Mouse (Mus musculus) midbrain, embryonic 10.5 days (tissue): ENCODE measurements around the gene Tbc1d10c. TPM values are rescaled to one million over a fixed set of nuclear protein-coding genes. Genes with fewer than 3 reads are reported as not detected.
"Not testable (repeated sequence)": the region's sequence is repeated elsewhere in the genome, so short reads cannot be mapped to it uniquely, and the experiment has no call there.

ENCODE experiments used
- DNase-seq: peaks from one replicate; pipeline ENCODE4 v3.0.0-alpha.2; 2017; ENCODE audit warnings: low spot score
- H3K27ac ChIP-seq: fragments of 300-500 bp; sonication (generic); replicated peaks from 2 replicates; pipeline ENCODE4 v1.5.1; 2016; ENCODE audit warnings: mild to moderate bottlenecking
- H3K27me3 ChIP-seq: fragments of 300-500 bp; sonication (generic); 2 replicates; pipeline ENCODE4 v1.6.1; 2016; ENCODE audit warnings: low read depth, mild to moderate bottlenecking; ENCODE audit not compliant: poor library complexity, severe bottlenecking
- H3K36me3 ChIP-seq: fragments of 300-500 bp; sonication (generic); 2 replicates; pipeline ENCODE4 v1.6.1; 2016; ENCODE audit warnings: mild to moderate bottlenecking, moderate library complexity
- H3K4me1 ChIP-seq: fragments of 300-500 bp; sonication (generic); 2 replicates; pipeline ENCODE4 v1.6.1; 2016
- H3K4me3 ChIP-seq: fragments of 300-500 bp; sonication (generic); 2 replicates; pipeline ENCODE4 v1.5.1; 2016; ENCODE audit warnings: mild to moderate bottlenecking, moderate library complexity
- H3K9me3 ChIP-seq: fragments of 300-500 bp; sonication (generic); replicated peaks from 2 replicates; pipeline ENCODE4 v1.6.1; 2016; ENCODE audit warnings: mild to moderate bottlenecking
- WGBS: fragments of 180-500 bp; shearing (Covaris S2); methylation state at CpG from one replicate; pipeline ENCODE4 v1.1.7; 2016; 5-methylcytosine and 5-hydroxymethylcytosine counted together
- microRNA-seq: library from miRNA; unstranded; fragments of <30 nt; microRNA quantifications from one replicate; pipeline ENCODE4, GENCODE M21; 2017
- polyA plus RNA-seq: library from polyadenylated mRNA; unstranded; fragments of >200 nt; fragmentation: Nextera tagmentation; extraction: Ambion mirVana; gene quantifications from 2 replicates; pipeline ENCODE4 v1.2.1, GENCODE M21; 2016

Gene Tbc1d10c
- polyA plus RNA-seq, 1 experiment from 2014 or later, result 0.85 TPM

DNA sequence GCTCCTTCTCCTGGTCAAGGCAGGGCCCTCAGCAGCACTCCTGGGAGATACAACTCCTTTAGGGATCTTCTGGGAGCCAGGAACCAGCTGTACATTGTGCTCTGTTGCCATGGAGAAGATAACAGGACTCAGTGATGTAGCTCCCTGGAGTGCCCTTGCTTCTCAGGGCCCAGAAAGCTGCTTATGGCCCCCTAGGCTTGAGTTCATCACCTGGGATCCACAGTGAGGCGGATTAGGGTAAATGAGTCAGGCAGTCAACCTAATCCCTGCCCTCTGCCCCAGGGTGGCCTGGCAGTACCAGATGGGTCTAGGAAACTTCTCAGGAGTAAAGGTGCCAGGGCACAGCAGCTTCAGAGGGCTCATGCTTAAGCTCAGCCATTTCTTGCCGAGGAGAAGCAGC lies 51.6 kb downstream of the Tbc1d10c start, which contains the start of gene Gpr152:
TSS of gene Gpr152 (plus strand) at position 342 of the 400 bp plus-strand sequence.
- peaks cover 23% of the 10 kb centered on the region for H3K4me1 ChIP-seq
- no peaks in the 10 kb centered on the region for H3K36me3 ChIP-seq
- peak within 1 kb of the TSS; percentile 65 for H3K27ac ChIP-seq
- H3K4me3 ChIP-seq, result no peak within 1 kb of the TSS
- no peaks in the 10 kb centered on the region for H3K27me3 ChIP-seq
- DNase-seq, result no peak
- WGBS, result 65% methylated on average over 2 of the region's 2 CpGs
- H3K9me3 ChIP-seq, result no peaks in the 10 kb centered on the region

DNA sequence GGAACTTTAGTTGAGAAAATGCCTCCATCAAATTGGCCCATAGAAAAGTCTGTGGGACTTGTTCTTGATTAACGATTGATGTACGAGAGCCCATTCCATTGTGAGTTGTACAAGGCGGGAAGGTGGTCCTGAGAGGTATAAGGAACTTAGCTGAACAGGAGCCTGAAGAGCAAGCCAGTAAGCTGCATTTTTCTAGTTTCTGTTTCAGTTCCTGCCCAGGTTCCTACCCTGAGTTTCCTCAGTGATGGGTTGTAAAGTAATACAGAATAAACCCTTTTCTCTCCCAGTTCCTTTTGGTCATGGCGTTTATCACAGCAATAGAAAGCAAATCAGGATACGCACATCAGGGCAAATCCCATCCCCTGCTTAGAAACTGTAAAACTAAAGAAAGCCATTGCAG lies 53.2 kb downstream of the Tbc1d10c start:
- Histone ChIP-seq H3K36me3 (peaks cover 7% of the 10 kb centered on the region), H3K4me1 (peaks cover 22% of the 10 kb centered on the region), H3K27me3 (no peaks in the 10 kb centered on the region), H3K4me3 (no peak overlapping the region), H3K27ac (no peak overlapping the region), H3K9me3 (no peaks in the 10 kb centered on the region)
- 93% methylated on average over 5 of the region's 5 CpGs for WGBS
- DNase-seq, result no peak

DNA sequence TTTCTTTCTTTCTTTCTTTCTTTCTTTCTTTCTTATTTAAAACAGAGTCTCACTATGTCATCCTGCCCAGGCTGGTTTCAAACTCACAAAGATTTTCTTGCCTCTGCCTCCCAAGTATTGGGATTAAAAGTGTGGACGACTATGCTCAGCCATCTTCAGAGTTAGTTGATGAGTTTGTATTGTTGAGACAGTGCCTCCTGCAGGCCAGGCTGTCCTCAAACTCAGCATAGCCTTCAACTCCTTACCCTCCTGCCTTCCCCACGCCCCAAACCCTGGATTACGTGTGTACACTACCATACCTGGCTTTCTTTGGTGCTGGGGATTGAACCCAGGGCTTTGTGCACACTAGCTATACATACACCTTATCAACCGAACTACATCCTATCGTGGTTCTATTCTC lies 54.6 kb downstream of the Tbc1d10c start:
- no peak overlapping the region for H3K27ac ChIP-seq
- H3K36me3 ChIP-seq, result peaks cover 22% of the 10 kb centered on the region
- no peak for DNase-seq
- no peak overlapping the region for H3K4me3 ChIP-seq
- H3K4me1 ChIP-seq, result peaks cover 20% of the 10 kb centered on the region
- WGBS, result 77% methylated on average over 5 of the region's 5 CpGs
- H3K9me3 ChIP-seq, result no peaks in the 10 kb centered on the region
- H3K27me3 ChIP-seq, result no peaks in the 10 kb centered on the region

DNA sequence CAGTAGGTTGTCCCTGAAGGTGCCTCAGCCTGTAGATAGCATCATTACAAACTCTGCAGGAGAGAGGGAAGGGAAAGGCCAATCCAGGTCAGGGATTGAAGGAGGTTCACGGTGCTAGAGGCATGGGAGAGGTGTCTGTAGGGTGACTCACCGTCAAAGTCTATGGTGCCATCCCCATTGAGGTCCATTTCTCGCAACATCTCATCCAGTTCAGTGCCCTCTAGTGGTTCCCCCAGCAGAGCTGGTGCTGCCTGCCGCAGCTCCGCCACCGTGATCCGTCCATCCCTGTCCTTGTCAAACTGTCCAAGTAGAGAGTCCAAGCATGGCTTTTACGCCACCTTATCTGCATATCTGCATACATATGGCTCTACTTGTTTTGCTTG lies 55.1 kb downstream of the Tbc1d10c start:
- Histone ChIP-seq H3K4me1 (peaks cover 20% of the 10 kb centered on the region), H3K36me3 (peaks cover 27% of the 10 kb centered on the region)
- H3K9me3 ChIP-seq, H3K4me3 ChIP-seq, DNase-seq, H3K27ac ChIP-seq, H3K27me3 ChIP-seq: not testable (repeated sequence)
- 36% methylated on average over 8 of the region's 8 CpGs for WGBS

DNA sequence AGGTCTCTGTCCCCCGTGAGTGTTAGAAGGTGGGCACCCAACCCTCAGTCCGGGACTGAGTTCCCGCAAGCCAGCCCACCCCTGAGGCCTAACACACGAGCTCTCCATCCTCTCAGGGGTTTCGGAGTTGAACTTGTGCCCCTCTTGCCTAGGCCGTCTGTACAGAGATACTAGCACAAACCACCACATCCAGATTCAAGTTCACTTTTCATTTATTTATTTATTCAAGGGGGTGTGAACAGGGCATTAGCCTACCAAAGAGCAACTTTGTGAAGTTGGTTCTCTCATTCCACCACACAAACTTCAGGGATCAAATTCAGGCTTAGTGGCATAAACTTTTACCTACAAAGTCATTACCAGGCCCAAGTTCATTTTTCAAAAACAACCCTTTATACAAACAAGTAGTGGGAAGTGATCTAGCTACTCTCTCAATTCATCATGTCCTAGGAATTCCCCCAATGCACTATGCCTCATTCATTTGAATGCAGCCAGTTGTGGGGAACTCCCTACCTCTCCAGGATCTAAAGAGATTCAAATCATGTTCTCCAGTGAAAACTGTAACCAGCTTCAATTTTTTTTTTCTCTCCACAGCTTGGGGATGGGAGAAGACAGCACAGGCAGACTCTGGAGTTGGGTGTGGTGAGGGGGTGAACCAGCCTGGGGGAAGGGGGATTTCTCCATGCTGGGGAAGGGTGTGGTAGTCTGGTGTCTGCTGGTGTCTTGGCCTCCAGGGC lies 55.7 kb downstream of the Tbc1d10c start:
- WGBS, result 76% methylated on average over 6 of the region's 6 CpGs

DNA sequence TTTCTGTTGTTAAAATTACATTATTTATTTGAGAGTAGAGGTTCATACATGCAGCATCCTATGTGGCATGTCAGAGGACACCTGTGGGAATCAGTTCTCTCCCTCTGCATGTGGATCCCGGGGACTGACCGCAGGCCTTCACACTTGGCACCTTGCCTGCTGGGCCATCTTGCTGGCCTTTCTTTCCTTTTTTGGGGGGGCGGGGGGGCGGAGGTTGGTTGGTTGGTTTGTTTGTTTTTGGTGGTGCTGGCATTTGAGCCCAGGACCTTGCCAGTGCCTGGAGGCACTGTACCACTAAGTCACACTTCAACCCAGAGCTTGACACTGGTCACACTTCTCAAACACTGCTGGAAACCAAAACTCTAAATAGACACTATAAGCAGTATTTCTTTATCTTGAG lies 56.7 kb downstream of the Tbc1d10c start:
- DNase-seq, result no peak
- WGBS, result 98% methylated on average over 4 of the region's 4 CpGs
- Histone ChIP-seq H3K36me3 (peaks cover 41% of the 10 kb centered on the region), H3K4me3 (no peak overlapping the region), H3K27me3 (no peaks in the 10 kb centered on the region), H3K9me3 (no peaks in the 10 kb centered on the region), H3K27ac (no peak overlapping the region), H3K4me1 (peaks cover 9% of the 10 kb centered on the region)

More for the DNA sequence above, 55.7 kb downstream of the Tbc1d10c start:
- H3K4me3 ChIP-seq, H3K27ac ChIP-seq, H3K9me3 ChIP-seq, DNase-seq, H3K27me3 ChIP-seq: not testable (repeated sequence)
- Histone ChIP-seq H3K36me3 (peaks cover 30% of the 10 kb centered on the region), H3K4me1 (peaks cover 19% of the 10 kb centered on the region)

Small RNA genes lying within 50 kb of the gene (microRNA-seq; reads per million reads assigned to microRNA genes)
- not detected for gene Gm26115

Other genes with a start within 250 kb of the Tbc1d10c start
- not detected in 2 replicates for gene Aldh3b3, start 232.6 kb downstream of the Tbc1d10c start, polyA plus RNA-seq
- gene Aldh3b2, start 219.0 kb downstream of the Tbc1d10c start, polyA plus RNA-seq, result 0.21 and 0.35 TPM in 2 replicates
- 1.1 and 2.0 TPM in 2 replicates for gene Acy3, start 204.7 kb downstream of the Tbc1d10c start, polyA plus RNA-seq
- not detected in 2 replicates for gene Tbx10, start 198.5 kb downstream of the Tbc1d10c start, polyA plus RNA-seq
- 20.2 and 21.5 TPM in 2 replicates for gene Nudt8, start 190.7 kb downstream of the Tbc1d10c start, polyA plus RNA-seq
- gene Gm49405, start 190.7 kb downstream of the Tbc1d10c start, polyA plus RNA-seq, result 2.4 and 2.8 TPM in 2 replicates
- 2.2 and 3.5 TPM in 2 replicates for gene Doc2g, start 188.0 kb downstream of the Tbc1d10c start, polyA plus RNA-seq
- 188 and 207 TPM in 2 replicates for gene Ndufv1, start 178.5 kb downstream of the Tbc1d10c start, polyA plus RNA-seq
- gene Gstp1, start 153.3 kb downstream of the Tbc1d10c start, polyA plus RNA-seq, result 400 and 417 TPM in 2 replicates
- gene Gstp2, start 145.3 kb downstream of the Tbc1d10c start, polyA plus RNA-seq, result 1.0 and 2.8 TPM in 2 replicates
- 0.23 TPM in 1 of 2 replicates, not detected in the other for gene Gstp3, start 131.7 kb downstream of the Tbc1d10c start, polyA plus RNA-seq
- gene Cabp2, start 109.7 kb downstream of the Tbc1d10c start, polyA plus RNA-seq, result not detected in 2 replicates
- gene Cdk2ap2, start 94.1 kb downstream of the Tbc1d10c start, polyA plus RNA-seq, result 76.2 and 82.5 TPM in 2 replicates
- gene Pitpnm1, start 91.3 kb downstream of the Tbc1d10c start, polyA plus RNA-seq, result 12.8 and 15.1 TPM in 2 replicates
- gene Aip, start 65.4 kb downstream of the Tbc1d10c start, polyA plus RNA-seq, result 60.6 and 61.7 TPM in 2 replicates
- not detected in 2 replicates for gene Gpr152, start 51.5 kb downstream of the Tbc1d10c start, polyA plus RNA-seq
- gene Cabp4, start 47.3 kb downstream of the Tbc1d10c start, polyA plus RNA-seq, result not detected in 2 replicates
- gene Coro1b, start 42.7 kb downstream of the Tbc1d10c start, polyA plus RNA-seq, result 133 and 138 TPM in 2 replicates
- 0.67 TPM in 1 of 2 replicates, not detected in the other for gene Ptprcap, start 37.7 kb downstream of the Tbc1d10c start, polyA plus RNA-seq
- 58.8 and 71.4 TPM in 2 replicates for gene Rps6kb2, start 27.9 kb downstream of the Tbc1d10c start, polyA plus RNA-seq
- gene Carns1, start 15.8 kb downstream of the Tbc1d10c start, polyA plus RNA-seq, result 2.8 and 4.1 TPM in 2 replicates
- 1,003 and 1,059 TPM in 2 replicates for gene Ppp1ca, start 781 bp upstream of the Tbc1d10c start, polyA plus RNA-seq
- 58.9 and 60.3 TPM in 2 replicates for gene Rad9a, start 10.4 kb upstream of the Tbc1d10c start, polyA plus RNA-seq
- 0.65 and 0.74 TPM in 2 replicates for gene Clcf1, start 23.0 kb upstream of the Tbc1d10c start, polyA plus RNA-seq
- not detected in 2 replicates for gene AC109138.7, start 23.1 kb upstream of the Tbc1d10c start, polyA plus RNA-seq
- gene Pold4, start 40.6 kb upstream of the Tbc1d10c start, polyA plus RNA-seq, result 12.2 and 15.6 TPM in 2 replicates
- gene Ssh3, start 77.9 kb upstream of the Tbc1d10c start, polyA plus RNA-seq, result 3.2 and 3.6 TPM in 2 replicates
- 11.7 and 12.6 TPM in 2 replicates for gene Ankrd13d, start 91.9 kb upstream of the Tbc1d10c start, polyA plus RNA-seq
- 12.2 and 14.2 TPM in 2 replicates for gene Grk2, start 114.9 kb upstream of the Tbc1d10c start, polyA plus RNA-seq
- gene Kdm2a, start 207.0 kb upstream of the Tbc1d10c start, polyA plus RNA-seq, result 47.7 and 50.4 TPM in 2 replicates
- gene Rhod, start 248.1 kb upstream of the Tbc1d10c start, polyA plus RNA-seq, result 13.7 and 13.9 TPM in 2 replicates